Mouse (Mus musculus) olfactory bulb, adult 2 months (tissue): Measurements from ENCODE around the gene Phtf1.

ENCODE experiments used
- CTCF ChIP-seq: fragments of 200-500 bp; IDR thresholded peaks from 2 replicates; pipeline ENCODE4 v1.5.1; 2012; ENCODE audit warnings: low read depth, mild to moderate bottlenecking, low read length, moderate library complexity; ENCODE audit not compliant: insufficient read depth
- POLR2A ChIP-seq: fragments of 200-500 bp; IDR thresholded peaks from 2 replicates; pipeline ENCODE4 v1.6.1; 2012; ENCODE audit warnings: mild to moderate bottlenecking, low read depth, low read length, moderate library complexity; ENCODE audit not compliant: insufficient read depth

- TF ChIP-seq CTCF (no peak), POLR2A (no peak)
Measured at GRCm38 (mm10) chr3:104059001-104059622, 91.2 kb downstream of the Phtf1 start.
